Mouse (Mus musculus) splenic B cell, adult 2 months (primary cell): ENCODE measurements at regions not wholly inside any gene's neighbourhood (a gene's known extent, or its start where the extent isn't known, plus 50 kb on each side); places are given as distances from the start of the nearest gene placed in this dataset.

Source experiments
- DNase-seq: peaks from one replicate; pipeline ENCODE4 v3.0.0-alpha.2; 2011; ENCODE audit warnings: low read depth, low spot score
- H3K27me3 ChIP-seq: 2 replicates; pipeline ENCODE4 v1.6.1; 2012; ENCODE audit warnings: mild to moderate bottlenecking, low read length, moderate library complexity, mixed read lengths; ENCODE audit not compliant: control insufficient read depth, poor library complexity, insufficient read depth, severe bottlenecking
- H3K36me3 ChIP-seq: 2 replicates; pipeline ENCODE4 v1.6.1; 2012; ENCODE audit warnings: mild to moderate bottlenecking, low read length, moderate library complexity, mixed read lengths; ENCODE audit not compliant: control insufficient read depth, poor library complexity, insufficient read depth, severe bottlenecking

- no peak for DNase-seq
- H3K36me3 ChIP-seq: no peaks in the 10 kb centered on the region
- H3K27me3 ChIP-seq: no peaks in the 10 kb centered on the region
These were observed 480.9 kb upstream of the Mctp2 start for GRCm38 (mm10) chr7:72787306-72787705.

- no peaks in the 10 kb centered on the region for H3K27me3 ChIP-seq
- H3K36me3 ChIP-seq: no peaks in the 10 kb centered on the region
- DNase-seq: no peak
These were observed 481.9 kb upstream of the Mctp2 start for GRCm38 (mm10) chr7:72788261-72788660.

GRCm38 (mm10) chr7:72822142-72822541 is 515.7 kb upstream of the Mctp2 start:
- Histone ChIP-seq H3K36me3 (no peaks in the 10 kb centered on the region), H3K27me3 (no peaks in the 10 kb centered on the region)

DNA sequence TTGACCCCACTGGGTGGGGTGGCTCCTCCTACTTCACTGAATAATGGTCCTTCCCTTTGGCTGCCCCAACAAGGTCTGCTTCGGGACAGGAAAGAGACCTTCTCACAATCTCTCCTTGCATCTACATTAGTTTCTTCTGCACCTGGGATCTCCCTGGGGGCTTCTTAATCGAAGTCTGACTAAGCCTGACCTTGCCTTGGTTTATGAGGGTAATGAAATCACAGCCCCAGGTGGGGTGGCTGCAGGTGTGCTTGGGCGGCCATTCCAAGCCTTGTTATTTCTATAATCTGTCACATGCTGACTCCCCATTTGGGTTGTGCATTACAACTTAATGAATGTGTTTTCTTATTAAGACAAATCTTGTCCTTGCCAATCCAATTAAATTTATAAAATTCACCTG is 520.2 kb upstream of the Mctp2 start:
- DNase-seq: no peak
- Histone ChIP-seq H3K27me3 (no peaks in the 10 kb centered on the region), H3K36me3 (no peaks in the 10 kb centered on the region)

More at GRCm38 (mm10) chr7:72822142-72822541, 515.7 kb upstream of the Mctp2 start:
- DNase-seq: no peak

GRCm38 (mm10) chr7:72835423-72835822 is 529.0 kb upstream of the Mctp2 start:
- Histone ChIP-seq H3K27me3 (no peaks in the 10 kb centered on the region), H3K36me3 (no peaks in the 10 kb centered on the region)
- no peak for DNase-seq

GRCm38 (mm10) chr7:72836026-72836425 is 529.6 kb upstream of the Mctp2 start:
- Histone ChIP-seq H3K36me3 (no peaks in the 10 kb centered on the region), H3K27me3 (no peaks in the 10 kb centered on the region)
- no peak for DNase-seq

GRCm38 (mm10) chr7:72836457-72836985 is 530.1 kb upstream of the Mctp2 start:
- Histone ChIP-seq H3K36me3 (no peaks in the 10 kb centered on the region), H3K27me3 (no peaks in the 10 kb centered on the region)
- no peak for DNase-seq

- DNase-seq: no peak
- Histone ChIP-seq H3K27me3 (no peaks in the 10 kb centered on the region), H3K36me3 (no peaks in the 10 kb centered on the region)
These were observed 531.7 kb upstream of the Mctp2 start for GRCm38 (mm10) chr7:72837992-72838655.

DNA sequence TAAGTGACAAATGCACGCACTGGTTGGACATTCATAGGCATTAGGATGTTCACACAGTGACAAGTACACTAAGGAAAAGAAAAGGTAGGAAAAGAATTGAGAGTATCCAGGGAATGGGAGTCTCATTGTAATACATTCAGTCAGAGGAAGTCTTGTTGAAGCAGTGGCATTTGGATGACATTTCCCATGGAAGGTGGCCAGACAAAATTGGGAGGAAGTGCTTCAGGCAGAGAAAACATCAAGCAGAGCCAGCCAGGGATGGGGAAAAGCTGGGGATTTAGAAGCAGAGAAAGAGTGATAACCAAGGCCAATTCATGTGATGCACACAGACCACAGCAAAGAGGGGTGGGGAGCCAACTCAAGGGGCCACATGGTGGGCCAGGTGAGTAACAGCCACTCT is 524.0 kb upstream of the Rgma start:
- no peak for DNase-seq
- Histone ChIP-seq H3K27me3 (no peaks in the 10 kb centered on the region), H3K36me3 (no peaks in the 10 kb centered on the region)

DNA sequence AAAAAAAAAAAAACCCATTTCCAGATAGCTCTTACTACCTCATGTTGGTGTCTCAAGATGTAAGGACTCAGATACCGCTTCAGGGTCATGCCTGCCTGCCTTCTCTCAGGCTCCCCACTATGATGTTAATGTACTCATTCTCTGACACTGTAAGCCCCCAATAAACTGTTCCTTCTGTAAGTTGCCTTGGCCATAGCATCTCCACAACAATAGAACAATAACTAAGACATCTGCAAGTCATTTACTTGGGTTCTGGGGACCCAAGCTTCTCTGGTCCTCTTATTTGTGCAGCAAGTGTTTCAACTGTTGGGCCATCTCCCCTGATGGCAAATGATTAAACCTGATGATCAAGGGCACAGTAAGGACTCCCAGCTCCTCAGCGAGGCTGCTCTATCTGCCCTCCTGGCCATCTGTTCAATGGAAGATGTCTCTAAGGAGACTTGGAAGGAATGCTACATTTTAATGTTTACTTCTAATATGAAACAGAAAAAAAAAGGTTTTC is 520.8 kb upstream of the Rgma start:
- no peaks in the 10 kb centered on the region for H3K27me3 ChIP-seq
- no peaks in the 10 kb centered on the region for H3K36me3 ChIP-seq
- DNase-seq: no peak

DNA sequence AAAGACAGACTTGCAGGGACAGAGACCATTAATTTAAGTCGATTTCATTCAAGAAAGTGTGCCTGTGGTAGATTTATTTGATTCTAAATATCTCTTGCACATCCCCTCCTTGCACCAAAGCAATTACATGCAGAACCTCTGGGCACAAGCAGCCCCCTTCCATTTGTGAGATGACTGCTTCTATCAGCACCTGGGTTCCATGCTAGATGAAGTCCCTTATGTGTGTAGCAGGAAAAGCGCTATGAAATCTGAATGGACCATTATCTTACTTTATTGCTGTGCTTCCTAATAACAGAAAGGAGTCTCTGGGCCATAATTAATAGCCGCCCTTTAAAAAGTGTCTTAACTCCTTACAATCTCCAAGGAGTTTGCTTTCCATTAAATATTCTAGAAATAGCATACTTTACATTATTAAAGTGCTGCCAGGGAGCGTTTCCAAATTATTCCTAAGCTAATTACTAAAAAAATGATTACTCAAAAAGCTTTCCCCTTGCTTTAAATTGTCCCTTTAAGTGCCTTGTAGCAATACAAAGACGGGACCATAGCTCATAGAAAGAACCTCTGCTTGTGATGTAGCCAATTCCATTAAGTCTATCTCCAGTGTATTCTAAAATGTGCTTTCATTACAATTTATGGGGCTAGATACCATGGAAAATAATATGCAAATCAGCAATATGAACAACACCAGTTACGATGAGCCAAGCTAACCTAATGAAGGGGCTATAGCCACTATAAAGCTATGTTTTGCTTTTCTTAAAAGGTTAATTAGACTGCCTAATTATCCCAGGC is 508.1 kb upstream of the Rgma start:
- Histone ChIP-seq H3K36me3 (no peaks in the 10 kb centered on the region), H3K27me3 (no peaks in the 10 kb centered on the region)
- DNase-seq: no peak

DNA sequence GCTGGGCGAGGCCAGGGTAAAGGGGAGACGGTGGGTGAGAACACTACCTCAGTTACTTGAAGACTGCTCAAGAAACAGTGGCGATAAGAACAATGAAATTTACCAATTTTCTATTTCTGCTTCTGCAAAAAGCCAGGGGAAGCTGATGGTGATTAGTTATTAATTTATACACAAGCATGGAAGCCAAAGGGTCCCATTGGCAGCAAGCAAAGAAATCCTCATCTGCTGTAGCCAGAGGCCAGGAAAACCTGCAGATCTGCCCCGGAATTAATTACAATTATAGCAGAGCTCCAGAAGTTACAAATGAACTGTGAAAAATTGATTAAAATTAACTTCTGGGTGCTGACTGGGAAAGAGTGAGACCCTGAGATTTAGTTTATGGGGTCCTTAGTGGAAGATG is 506.2 kb upstream of the Rgma start:
- no peaks in the 10 kb centered on the region for H3K27me3 ChIP-seq
- no peaks in the 10 kb centered on the region for H3K36me3 ChIP-seq
- no peak for DNase-seq

DNA sequence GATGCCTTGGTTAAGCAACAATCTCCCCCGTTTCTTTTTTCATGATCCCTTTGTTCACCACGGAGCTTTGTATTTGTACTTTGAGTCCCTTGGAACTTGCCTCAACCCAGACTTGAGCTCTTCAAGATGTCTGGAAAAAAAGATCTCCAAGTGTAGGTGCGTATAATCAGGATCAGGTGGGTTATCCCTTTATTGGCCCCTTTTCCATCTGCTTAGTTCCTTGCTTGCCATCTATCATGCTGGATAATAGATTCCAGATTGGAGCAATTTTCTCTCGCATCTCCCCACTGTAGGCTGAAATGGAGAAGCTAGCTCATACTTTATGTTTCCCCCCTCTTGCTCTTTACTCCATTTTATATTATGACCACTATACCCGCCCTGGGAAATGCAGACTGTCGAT is 474.5 kb upstream of the Rgma start:
- no peak for DNase-seq
- H3K36me3 ChIP-seq: no peaks in the 10 kb centered on the region
- no peaks in the 10 kb centered on the region for H3K27me3 ChIP-seq

DNA sequence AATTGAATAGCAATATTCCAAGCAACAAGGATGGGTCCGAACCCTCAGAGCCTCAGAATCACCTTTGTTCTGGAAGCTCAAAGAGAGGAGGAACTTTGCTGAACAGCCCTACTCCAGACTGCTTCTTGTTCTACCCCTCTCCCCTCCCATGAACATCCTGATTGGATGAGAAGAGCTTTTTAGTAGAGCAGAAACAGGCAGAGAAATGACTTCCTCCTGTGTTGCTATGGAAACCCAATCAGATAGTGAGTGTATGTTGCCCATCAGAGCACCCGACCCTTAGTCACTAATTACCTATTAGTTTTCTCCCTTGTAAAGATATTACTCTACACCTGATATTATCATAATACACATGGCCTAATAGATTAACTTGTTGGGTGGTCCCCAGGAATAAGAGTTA is 469.4 kb upstream of the Rgma start:
- no peaks in the 10 kb centered on the region for H3K36me3 ChIP-seq
- no peak for DNase-seq
- H3K27me3 ChIP-seq: no peaks in the 10 kb centered on the region

- DNase-seq: no peak
- no peaks in the 10 kb centered on the region for H3K27me3 ChIP-seq
- no peaks in the 10 kb centered on the region for H3K36me3 ChIP-seq
These were observed 468.8 kb upstream of the Rgma start for GRCm38 (mm10) chr7:72906536-72906935.
